8 mouse cellular contexts compared by ENCODE assay signal in genomic region chr10:80259463-80259805, GRCm38 (mm10). TPM values are rescaled to one million over a fixed set of nuclear protein-coding genes. Genes with fewer than 3 reads are reported as not detected.
DNase-seq lines count a peak whose midpoint lies in the region; ATAC-seq lines count a peak whose summit lies in the region.

No protein-coding gene starts in this region.

- H3K4me1 ChIP-seq in kidney, embryonic 14.5 days (ENCODE audit: control insufficient read depth, insufficient read depth, low read length), result peaks cover 21% of the 10 kb centered on the region
- H3K4me1 ChIP-seq in forebrain, embryonic 10.5 days, result peaks cover 54% of the 10 kb centered on the region
- peaks cover 18% of the 10 kb centered on the region for H3K4me1 ChIP-seq in intestine, embryonic 16.5 days (ENCODE audit: control insufficient read depth, insufficient read depth, low read length)
- peaks cover 38% of the 10 kb centered on the region for H3K4me1 ChIP-seq in neural tube, embryonic 12.5 days

- H3K9ac ChIP-seq in kidney, embryonic 14.5 days (ENCODE audit: low read depth, low read length), result peak overlapping the region; percentile 67; the same call in 1 of the 2 replicates
- H3K9ac ChIP-seq in intestine, embryonic 16.5 days (ENCODE audit: low read depth, low read length), result peak overlapping the region; percentile 78
- peak overlapping the region; percentile 67 for H3K9ac ChIP-seq in neural tube, embryonic 12.5 days

- 71% methylated on average over 6 of the region's 6 CpGs for WGBS in kidney, embryonic 14.5 days
- 81% methylated on average over 6 of the region's 6 CpGs for WGBS in forebrain, embryonic 10.5 days
- WGBS in intestine, embryonic 16.5 days, result 75% methylated on average over 6 of the region's 6 CpGs
- 76% methylated on average over 6 of the region's 6 CpGs for WGBS in neural tube, embryonic 12.5 days

- H3K36me3 ChIP-seq in kidney, embryonic 14.5 days (ENCODE audit: control insufficient read depth, insufficient read depth, low read length), result peaks cover 46% of the 10 kb centered on the region
- peaks cover 51% of the 10 kb centered on the region for H3K36me3 ChIP-seq in forebrain, embryonic 10.5 days (replicated peaks)
- H3K36me3 ChIP-seq in intestine, embryonic 16.5 days (ENCODE audit: control insufficient read depth, insufficient read depth, low read length), result peaks cover 23% of the 10 kb centered on the region
- peaks cover 46% of the 10 kb centered on the region for H3K36me3 ChIP-seq in neural tube, embryonic 12.5 days

- no peaks in the 10 kb centered on the region for H3K9me3 ChIP-seq in kidney, embryonic 14.5 days (ENCODE audit: control insufficient read depth, low read length)
- no peaks in the 10 kb centered on the region for H3K9me3 ChIP-seq in forebrain, embryonic 10.5 days
- no peaks in the 10 kb centered on the region for H3K9me3 ChIP-seq in intestine, embryonic 16.5 days (ENCODE audit: control insufficient read depth, low read length)
- H3K9me3 ChIP-seq in neural tube, embryonic 12.5 days, result no peaks in the 10 kb centered on the region

- DNase-seq in kidney, postnatal 36 days, result no peak
- no peak for DNase-seq in forebrain, embryonic 10.5 days (ENCODE audit: extremely low spot score, low spot score)
- no peak for DNase-seq in spleen, adult 12 weeks (ENCODE audit: low spot score)
- DNase-seq in yolk sac, embryonic 10.5 days (ENCODE audit: low spot score), result no peak
- no peak for DNase-seq in cerebellum, postnatal 25 days

- H3K27me3 ChIP-seq in kidney, embryonic 14.5 days (ENCODE audit: control insufficient read depth, insufficient read depth, low read length), result no peaks in the 10 kb centered on the region
- H3K27me3 ChIP-seq in forebrain, embryonic 10.5 days (ENCODE audit: poor library complexity, severe bottlenecking), result peaks cover 12% of the 10 kb centered on the region
- H3K27me3 ChIP-seq in intestine, embryonic 16.5 days (replicated peaks; ENCODE audit: control insufficient read depth, insufficient read depth, low read length), result no peaks in the 10 kb centered on the region
- H3K27me3 ChIP-seq in neural tube, embryonic 12.5 days (replicated peaks), result no peaks in the 10 kb centered on the region

- H3K4me2 ChIP-seq in kidney, embryonic 14.5 days (replicated peaks; ENCODE audit: low read depth, low read length), result peak overlapping the region; percentile 92
- H3K4me2 ChIP-seq in intestine, embryonic 16.5 days (ENCODE audit: low read depth, low read length), result peak overlapping the region; percentile 93
- H3K4me2 ChIP-seq in neural tube, embryonic 12.5 days (replicated peaks), result peak overlapping the region; percentile 88

- peak overlapping the region; percentile 24; the same call in 1 of the 2 replicates for H3K27ac ChIP-seq in kidney, embryonic 14.5 days (ENCODE audit: low read depth, low read length)
- H3K27ac ChIP-seq in forebrain, embryonic 10.5 days, result peak overlapping the region; percentile 91
- H3K27ac ChIP-seq in intestine, embryonic 16.5 days (ENCODE audit: low read length), result peak overlapping the region; percentile 98
- H3K27ac ChIP-seq in neural tube, embryonic 12.5 days, result no peak overlapping the region

- ATAC-seq in kidney, embryonic 14.5 days (ENCODE audit: low FRiP score, low TSS enrichment), result no peak
- no peak for ATAC-seq in intestine, embryonic 16.5 days
- ATAC-seq in neural tube, embryonic 12.5 days (ENCODE audit: low FRiP score, low read depth), result no peak

- H3K4me3 ChIP-seq in kidney, embryonic 14.5 days (ENCODE audit: low read length), result peak overlapping the region; percentile 53; the same call in 1 of the 2 replicates
- peak overlapping the region; percentile 57 for H3K4me3 ChIP-seq in forebrain, embryonic 10.5 days
- H3K4me3 ChIP-seq in intestine, embryonic 16.5 days (ENCODE audit: low read length), result peak overlapping the region; percentile 61
- H3K4me3 ChIP-seq in neural tube, embryonic 12.5 days, result peak overlapping the region; percentile 46

RNA-seq across cellular contexts. Expression of gene Gamt, which starts 1.4 kb away (rescaled TPM):
- 30.2 and 33.6 TPM in 2 replicates for polyA plus RNA-seq in kidney, embryonic 14.5 days (2014; fragmentation: Nextera tagmentation; extraction: Ambion mirVana)
- polyA plus RNA-seq in forebrain, embryonic 10.5 days (2016; fragmentation: Nextera tagmentation; extraction: Ambion mirVana), result 18.3 and 19.1 TPM in 2 replicates
- polyA plus RNA-seq in intestine, embryonic 16.5 days (2015; fragmentation: Nextera tagmentation; extraction: Ambion mirVana), result 91.0 and 106 TPM in 2 replicates
- polyA plus RNA-seq in neural tube, embryonic 12.5 days (2016; fragmentation: Nextera tagmentation; extraction: Ambion mirVana), result 37.9 and 38.6 TPM in 2 replicates

RNA-seq across cellular contexts. Expression of gene Dazap1, which starts 1.9 kb away (rescaled TPM):
- 45.8 and 56.9 TPM in 2 replicates for polyA plus RNA-seq in kidney, embryonic 14.5 days (2014; fragmentation: Nextera tagmentation; extraction: Ambion mirVana)
- polyA plus RNA-seq in forebrain, embryonic 10.5 days (2016; fragmentation: Nextera tagmentation; extraction: Ambion mirVana), result 48.2 and 52.3 TPM in 2 replicates
- 36.8 and 37.6 TPM in 2 replicates for polyA plus RNA-seq in intestine, embryonic 16.5 days (2015; fragmentation: Nextera tagmentation; extraction: Ambion mirVana)
- polyA plus RNA-seq in neural tube, embryonic 12.5 days (2016; fragmentation: Nextera tagmentation; extraction: Ambion mirVana), result 66.6 TPM in 2 replicates

RNA-seq across cellular contexts. Expression of gene Ndufs7, which starts 10.5 kb away (rescaled TPM):
- polyA plus RNA-seq in kidney, embryonic 14.5 days (2014; fragmentation: Nextera tagmentation; extraction: Ambion mirVana), result 382 and 390 TPM in 2 replicates
- 309 and 314 TPM in 2 replicates for polyA plus RNA-seq in forebrain, embryonic 10.5 days (2016; fragmentation: Nextera tagmentation; extraction: Ambion mirVana)
- 604 and 616 TPM in 2 replicates for polyA plus RNA-seq in intestine, embryonic 16.5 days (2015; fragmentation: Nextera tagmentation; extraction: Ambion mirVana)
- 214 and 227 TPM in 2 replicates for polyA plus RNA-seq in neural tube, embryonic 12.5 days (2016; fragmentation: Nextera tagmentation; extraction: Ambion mirVana)

RNA-seq across cellular contexts. Expression of gene Rps15, which starts 32.8 kb away (rescaled TPM):
- polyA plus RNA-seq in kidney, embryonic 14.5 days (2014; fragmentation: Nextera tagmentation; extraction: Ambion mirVana), result 1,166 and 1,350 TPM in 2 replicates
- polyA plus RNA-seq in forebrain, embryonic 10.5 days (2016; fragmentation: Nextera tagmentation; extraction: Ambion mirVana), result 1,138 and 1,144 TPM in 2 replicates
- 894 and 922 TPM in 2 replicates for polyA plus RNA-seq in intestine, embryonic 16.5 days (2015; fragmentation: Nextera tagmentation; extraction: Ambion mirVana)
- 643 and 654 TPM in 2 replicates for polyA plus RNA-seq in neural tube, embryonic 12.5 days (2016; fragmentation: Nextera tagmentation; extraction: Ambion mirVana)

RNA-seq across cellular contexts. Expression of gene Mum1, which starts 33.2 kb away (rescaled TPM):
- 64.4 and 65.1 TPM in 2 replicates for polyA plus RNA-seq in kidney, embryonic 14.5 days (2014; fragmentation: Nextera tagmentation; extraction: Ambion mirVana)
- 89.4 and 98.3 TPM in 2 replicates for polyA plus RNA-seq in forebrain, embryonic 10.5 days (2016; fragmentation: Nextera tagmentation; extraction: Ambion mirVana)
- 40.9 and 42.4 TPM in 2 replicates for polyA plus RNA-seq in intestine, embryonic 16.5 days (2015; fragmentation: Nextera tagmentation; extraction: Ambion mirVana)
- 52.1 and 54.6 TPM in 2 replicates for polyA plus RNA-seq in neural tube, embryonic 12.5 days (2016; fragmentation: Nextera tagmentation; extraction: Ambion mirVana)
